Mouse (Mus musculus) CD4-positive, CD25-positive, alpha-beta regulatory T cell, adult 2 months (primary cell): ENCODE results near the gene Kcnk10.
A peak's percentile ranks its signal among the peaks of the same experiment; 100 is the strongest.

Source experiments
- DNase-seq: peaks from one replicate; pipeline ENCODE4 v3.0.0-alpha.2; 2012; ENCODE audit warnings: low read depth, low spot score

The Kcnk10 gene

GRCm38 (mm10) chr12:98519866-98520567 is 58.1 kb downstream of the Kcnk10 start:
- DNase-seq = no peak

- DNase-seq = no peak
Observed at GRCm38 (mm10) chr12:98505601-98506000, 72.5 kb downstream of the Kcnk10 start.

- no peak for DNase-seq
Observed at GRCm38 (mm10) chr12:98501528-98502280, 76.4 kb downstream of the Kcnk10 start.

- no peak for DNase-seq
Observed at GRCm38 (mm10) chr12:98501045-98501444, 77.1 kb downstream of the Kcnk10 start.

GRCm38 (mm10) chr12:98481460-98481859 is 96.7 kb downstream of the Kcnk10 start:
- no peak for DNase-seq

GRCm38 (mm10) chr12:98481048-98481447 is 97.1 kb downstream of the Kcnk10 start:
- no peak for DNase-seq

GRCm38 (mm10) chr12:98477673-98478461 is 100.2 kb downstream of the Kcnk10 start:
- DNase-seq = no peak

- DNase-seq = no peak
Observed at GRCm38 (mm10) chr12:98471232-98471631, 106.9 kb downstream of the Kcnk10 start.

GRCm38 (mm10) chr12:98470097-98470496 is 108.0 kb downstream of the Kcnk10 start:
- no peak for DNase-seq

- DNase-seq = no peak
Observed at GRCm38 (mm10) chr12:98467793-98468192, 110.3 kb downstream of the Kcnk10 start.

GRCm38 (mm10) chr12:98459889-98460288 is 118.2 kb downstream of the Kcnk10 start:
- DNase-seq = peak; percentile 35

- no peak for DNase-seq
Observed at GRCm38 (mm10) chr12:98458944-98459343, 119.2 kb downstream of the Kcnk10 start.

- DNase-seq = no peak
Observed at GRCm38 (mm10) chr12:98458516-98458915, 119.6 kb downstream of the Kcnk10 start.

- peak; percentile 3 for DNase-seq
Observed at GRCm38 (mm10) chr12:98453161-98453560, 124.9 kb downstream of the Kcnk10 start.

- DNase-seq = no peak
Observed at GRCm38 (mm10) chr12:98452646-98453045, 125.5 kb downstream of the Kcnk10 start.

GRCm38 (mm10) chr12:98445637-98446036 is 132.5 kb downstream of the Kcnk10 start:
- DNase-seq = peak; percentile 5

- DNase-seq = peak; percentile 32
Observed at GRCm38 (mm10) chr12:98444860-98445259, 133.2 kb downstream of the Kcnk10 start.

- no peak for DNase-seq
Observed at GRCm38 (mm10) chr12:98443754-98444153, 134.4 kb downstream of the Kcnk10 start.

GRCm38 (mm10) chr12:98438080-98438479 is 140.0 kb downstream of the Kcnk10 start:
- no peak for DNase-seq

GRCm38 (mm10) chr12:98430683-98431082 is 147.4 kb downstream of the Kcnk10 start:
- DNase-seq = no peak

GRCm38 (mm10) chr12:98421340-98421739 is 156.8 kb downstream of the Kcnk10 start:
- no peak for DNase-seq

GRCm38 (mm10) chr12:98419849-98420248 is 158.3 kb downstream of the Kcnk10 start:
- DNase-seq = no peak
